Mouse (Mus musculus) heart, embryonic 11.5 days (tissue): ENCODE results near the gene Tubb2a. TPM values are rescaled to one million over a fixed set of nuclear protein-coding genes. Genes with fewer than 3 reads are reported as not detected.
"Not testable (repeated sequence)": the region's sequence is repeated elsewhere in the genome, so short reads cannot be mapped to it uniquely, and the experiment has no call there.

Source experiments
- ATAC-seq: fragments of 200-750 bp; cut with Nextera tagmentation; replicated peaks from 2 replicates; pipeline ENCODE4 v1.8.0; 2017; ENCODE audit warnings: moderate library complexity; ENCODE audit not compliant: insufficient number of reproducible peaks, low FRiP score, low TSS enrichment
- H3K27ac ChIP-seq: fragments of 300-500 bp; sonication (generic); 2 replicates; pipeline ENCODE4 v1.5.1; 2014; ENCODE audit warnings: mild to moderate bottlenecking, low read depth, low read length
- H3K27me3 ChIP-seq: fragments of 300-500 bp; sonication (generic); 2 replicates; pipeline ENCODE4 v1.6.1; 2014; ENCODE audit warnings: mild to moderate bottlenecking, low read length, mixed read lengths; ENCODE audit not compliant: control insufficient read depth, insufficient read depth
- H3K36me3 ChIP-seq: fragments of 300-500 bp; sonication (generic); 2 replicates; pipeline ENCODE4 v1.6.1; 2014; ENCODE audit warnings: mild to moderate bottlenecking, low read length, moderate library complexity, mixed read lengths; ENCODE audit not compliant: control insufficient read depth, insufficient read depth
- H3K4me1 ChIP-seq: fragments of 300-500 bp; sonication (generic); 2 replicates; pipeline ENCODE4 v1.6.1; 2014; ENCODE audit warnings: low read length; ENCODE audit not compliant: control insufficient read depth, insufficient read depth
- H3K4me2 ChIP-seq: fragments of 300-500 bp; sonication (generic); 2 replicates; pipeline ENCODE4 v1.6.1; 2014; ENCODE audit warnings: mild to moderate bottlenecking, moderate library complexity
- H3K4me3 ChIP-seq: fragments of 300-500 bp; sonication (generic); 2 replicates; pipeline ENCODE4 v1.5.1; 2014; ENCODE audit warnings: low read depth, low read length
- H3K9ac ChIP-seq: fragments of 300-500 bp; sonication (generic); 2 replicates; pipeline ENCODE4 v1.6.1; 2014; ENCODE audit warnings: mild to moderate bottlenecking, low read depth, low read length, moderate library complexity
- H3K9me3 ChIP-seq: fragments of 300-500 bp; sonication (generic); replicated peaks from 2 replicates; pipeline ENCODE4 v1.6.1; 2016; ENCODE audit warnings: low read length; ENCODE audit not compliant: control insufficient read depth
- WGBS: fragments of 180-500 bp; shearing (Covaris S2); extraction: QIAGEN DNeasy Blood & Tissue Kit; methylation state at CpG from one replicate; pipeline ENCODE4 v1.1.7; 2014; ENCODE audit not compliant: insufficient replicate concordance; 5-methylcytosine and 5-hydroxymethylcytosine counted together
- polyA plus RNA-seq: library from polyadenylated mRNA; unstranded; fragments of >200 nt; fragmentation: Nextera tagmentation; extraction: Ambion mirVana; gene quantifications from 2 replicates; pipeline ENCODE4 v1.2.1, GENCODE M21; 2014

The Tubb2a gene
- polyA plus RNA-seq, 1 experiment from 2014 or later, result 96.2 TPM

DNA sequence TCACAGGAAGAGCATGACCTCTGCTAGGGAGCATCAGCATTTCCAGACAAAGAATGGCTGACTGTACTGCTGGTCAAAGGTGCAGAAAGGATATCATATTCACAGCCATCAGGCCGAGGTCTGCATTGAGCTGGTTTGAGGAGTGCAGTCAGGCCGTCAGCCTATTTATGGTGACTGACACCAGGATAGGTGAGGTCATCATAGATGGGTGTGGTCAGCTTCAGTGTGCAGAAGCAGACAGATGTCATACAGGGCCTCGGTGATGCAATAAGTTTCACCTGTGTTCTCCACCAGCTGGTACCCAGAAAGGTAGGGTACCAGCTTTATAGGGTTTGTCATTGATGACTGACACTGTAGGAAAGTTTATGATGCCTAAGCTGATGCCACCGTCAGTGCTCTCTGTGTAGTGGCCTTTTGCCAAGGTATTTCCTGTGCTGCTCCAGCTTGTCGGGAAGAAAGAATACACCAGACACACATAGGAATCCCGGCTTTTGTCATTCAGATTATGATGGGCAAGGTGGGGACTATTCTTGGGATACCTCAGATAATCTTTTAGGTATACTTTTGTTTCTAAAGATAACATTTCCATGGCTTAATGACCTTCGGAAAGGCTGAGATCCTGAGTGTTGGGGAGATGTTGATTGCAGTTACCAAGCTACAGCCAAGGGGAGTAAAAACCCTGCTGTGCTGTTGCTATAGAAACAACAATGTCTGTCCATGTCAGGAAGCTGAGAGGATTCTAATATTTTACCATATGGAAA, 9.4 kb upstream of the Tubb2a start:
- Histone ChIP-seq H3K4me1 (peaks cover 13% of the 10 kb centered on the region; the same call in 1 of the 2 replicates), H3K9me3 (no peaks in the 10 kb centered on the region), H3K4me3 (no peak overlapping the region), H3K36me3 (no peaks in the 10 kb centered on the region), H3K9ac (no peak overlapping the region), H3K27ac (no peak overlapping the region), H3K27me3 (no peaks in the 10 kb centered on the region), H3K4me2 (no peak overlapping the region)
- WGBS, result 39% methylated on average over 7 of the region's 7 CpGs
- ATAC-seq, result no peak

DNA sequence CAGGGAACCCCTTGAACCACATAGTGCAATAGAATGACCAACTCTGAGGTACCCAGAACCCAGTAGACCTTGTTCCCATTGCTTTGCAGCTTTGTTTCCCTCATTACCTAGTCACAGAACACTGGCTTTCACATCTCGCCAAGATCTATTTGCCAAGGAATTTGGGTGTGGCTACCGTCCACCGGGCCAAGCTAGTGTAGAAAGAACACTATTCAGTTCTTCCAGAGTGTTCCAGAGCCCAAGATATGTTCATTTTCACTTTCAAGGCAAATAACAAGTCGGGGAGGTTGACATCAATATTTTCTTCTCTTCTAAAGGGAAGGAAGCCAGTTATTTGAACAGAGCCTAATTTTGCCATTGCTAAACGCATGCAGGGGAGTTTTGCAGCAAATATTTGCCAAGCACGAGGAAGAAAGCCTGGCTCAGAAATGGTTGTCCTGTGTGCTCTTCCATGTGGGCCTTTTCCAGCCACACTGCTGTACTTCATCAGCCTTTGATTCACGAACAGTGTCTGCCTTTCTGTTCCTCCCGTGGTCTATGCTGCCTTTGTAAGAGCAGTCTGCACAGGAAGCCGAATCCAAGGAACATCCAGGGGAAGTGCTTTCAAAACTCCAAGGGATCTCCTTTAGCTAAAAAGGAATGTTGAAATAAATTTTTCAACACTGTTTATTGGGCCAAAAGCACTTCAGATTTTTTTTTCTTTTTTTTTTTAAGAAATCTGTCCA, 6.4 kb upstream of the Tubb2a start:
- ATAC-seq, result no peak
- Histone ChIP-seq H3K4me2 (no peak overlapping the region), H3K9me3 (no peaks in the 10 kb centered on the region), H3K9ac (no peak overlapping the region), H3K36me3 (no peaks in the 10 kb centered on the region), H3K4me1 (peaks cover 11% of the 10 kb centered on the region; the same call in 1 of the 2 replicates), H3K4me3 (no peak overlapping the region), H3K27ac (no peak overlapping the region), H3K27me3 (no peaks in the 10 kb centered on the region)
- WGBS, result 68% methylated on average over 9 of the region's 9 CpGs

DNA sequence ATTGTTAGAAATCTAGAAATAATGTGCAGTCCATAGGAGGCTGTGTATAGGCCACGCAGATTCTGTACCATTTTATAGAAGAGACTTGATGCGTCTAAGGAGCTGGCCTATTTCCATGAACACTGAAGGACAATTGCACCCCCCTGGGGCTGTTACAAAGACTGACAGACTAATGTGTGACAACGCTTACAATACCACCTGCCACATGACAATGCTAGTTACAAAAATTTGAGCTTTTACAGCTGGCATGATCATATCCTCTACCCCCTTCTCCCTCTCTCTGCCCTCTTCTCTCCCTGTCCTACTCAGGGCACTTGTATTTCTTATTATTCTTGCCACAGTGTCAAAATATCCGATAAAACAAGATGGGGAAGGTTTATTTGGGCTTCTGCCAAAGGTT, 4.1 kb upstream of the Tubb2a start:
- ATAC-seq, result no peak
- no peak overlapping the region for H3K27ac ChIP-seq
- no peaks in the 10 kb centered on the region for H3K36me3 ChIP-seq
- H3K9me3 ChIP-seq, result no peaks in the 10 kb centered on the region
- H3K4me1 ChIP-seq, result peaks cover 7% of the 10 kb centered on the region
- H3K27me3 ChIP-seq, result no peaks in the 10 kb centered on the region
- no peak overlapping the region for H3K4me3 ChIP-seq
- no peak overlapping the region for H3K4me2 ChIP-seq
- WGBS, result 87% methylated on average over 4 of the region's 4 CpGs
- H3K9ac ChIP-seq, result no peak overlapping the region

DNA sequence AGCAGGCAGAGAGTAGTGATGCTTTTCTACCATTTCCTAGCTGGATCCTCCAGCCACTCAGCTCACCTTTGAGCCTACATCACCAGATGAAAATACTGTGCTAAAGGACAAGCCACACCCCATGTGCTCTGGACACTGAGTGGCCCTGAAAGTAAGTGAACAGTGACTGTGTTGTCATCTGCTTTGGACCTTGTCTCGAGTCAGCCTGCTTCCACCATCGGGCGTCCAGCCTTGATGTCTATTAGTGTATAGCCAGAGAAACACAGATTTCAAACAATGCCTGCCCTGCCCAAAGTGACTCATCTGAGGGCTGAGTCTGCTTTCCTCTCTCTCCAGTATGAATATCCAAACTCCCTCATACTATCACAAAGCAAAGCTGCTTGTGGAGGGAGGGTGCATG, 2.0 kb upstream of the Tubb2a start:
- Histone ChIP-seq H3K36me3 (no peaks in the 10 kb centered on the region), H3K9me3 (no peaks in the 10 kb centered on the region), H3K4me1 (peaks cover 9% of the 10 kb centered on the region), H3K27ac (no peak overlapping the region), H3K4me3 (no peak overlapping the region), H3K4me2 (no peak overlapping the region), H3K27me3 (no peaks in the 10 kb centered on the region), H3K9ac (no peak overlapping the region)
- 85% methylated on average over 3 of the region's 3 CpGs for WGBS
- ATAC-seq, result no peak

DNA sequence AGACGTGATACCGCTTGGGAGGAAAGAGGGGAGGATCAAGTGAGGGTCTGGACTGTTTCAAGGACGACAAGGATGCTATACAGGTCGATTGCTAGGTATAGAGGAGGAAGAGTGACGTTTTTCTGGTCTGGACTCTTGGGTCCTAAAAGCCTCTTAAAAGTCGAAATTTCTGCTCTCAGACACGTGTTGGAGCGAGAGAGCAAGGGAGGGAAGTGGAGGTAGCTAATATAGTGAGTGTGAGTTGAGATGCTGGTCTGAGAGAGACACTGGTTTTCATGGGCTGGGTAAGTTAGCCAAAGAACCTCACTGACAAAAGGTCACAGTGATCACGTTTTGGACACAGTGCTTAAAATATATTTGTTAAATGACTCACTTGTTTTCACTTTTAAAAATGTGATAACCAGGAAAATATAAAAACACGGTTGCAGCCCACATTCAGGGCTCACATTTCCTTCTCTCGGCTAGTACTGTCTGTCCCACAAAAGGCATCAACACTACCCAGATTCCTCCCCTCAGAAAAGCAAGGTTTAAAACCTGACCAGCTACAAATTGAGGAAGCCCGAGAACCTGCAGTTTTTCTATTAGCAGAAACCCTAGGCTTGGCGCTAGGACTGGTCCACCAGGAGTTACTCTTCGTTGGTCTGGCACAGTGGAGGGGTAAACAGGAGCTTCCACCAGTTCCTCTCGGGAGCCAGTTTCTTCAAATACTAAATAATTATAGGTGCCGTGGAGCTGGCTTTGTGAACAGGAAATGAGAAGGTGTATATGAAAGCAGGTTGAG, 883 bp upstream of the Tubb2a start:
- H3K27me3 ChIP-seq, result no peaks in the 10 kb centered on the region
- peak overlapping the region; percentile 59 for H3K4me3 ChIP-seq
- peaks cover 9% of the 10 kb centered on the region for H3K4me1 ChIP-seq
- no peaks in the 10 kb centered on the region for H3K9me3 ChIP-seq
- H3K36me3 ChIP-seq, result no peaks in the 10 kb centered on the region
- peak overlapping the region; percentile 81 for H3K9ac ChIP-seq
- H3K27ac ChIP-seq, result no peak overlapping the region
- ATAC-seq, result no peak
- 38% methylated on average over 16 of the region's 16 CpGs for WGBS
- H3K4me2 ChIP-seq, result peak overlapping the region; percentile 96

DNA sequence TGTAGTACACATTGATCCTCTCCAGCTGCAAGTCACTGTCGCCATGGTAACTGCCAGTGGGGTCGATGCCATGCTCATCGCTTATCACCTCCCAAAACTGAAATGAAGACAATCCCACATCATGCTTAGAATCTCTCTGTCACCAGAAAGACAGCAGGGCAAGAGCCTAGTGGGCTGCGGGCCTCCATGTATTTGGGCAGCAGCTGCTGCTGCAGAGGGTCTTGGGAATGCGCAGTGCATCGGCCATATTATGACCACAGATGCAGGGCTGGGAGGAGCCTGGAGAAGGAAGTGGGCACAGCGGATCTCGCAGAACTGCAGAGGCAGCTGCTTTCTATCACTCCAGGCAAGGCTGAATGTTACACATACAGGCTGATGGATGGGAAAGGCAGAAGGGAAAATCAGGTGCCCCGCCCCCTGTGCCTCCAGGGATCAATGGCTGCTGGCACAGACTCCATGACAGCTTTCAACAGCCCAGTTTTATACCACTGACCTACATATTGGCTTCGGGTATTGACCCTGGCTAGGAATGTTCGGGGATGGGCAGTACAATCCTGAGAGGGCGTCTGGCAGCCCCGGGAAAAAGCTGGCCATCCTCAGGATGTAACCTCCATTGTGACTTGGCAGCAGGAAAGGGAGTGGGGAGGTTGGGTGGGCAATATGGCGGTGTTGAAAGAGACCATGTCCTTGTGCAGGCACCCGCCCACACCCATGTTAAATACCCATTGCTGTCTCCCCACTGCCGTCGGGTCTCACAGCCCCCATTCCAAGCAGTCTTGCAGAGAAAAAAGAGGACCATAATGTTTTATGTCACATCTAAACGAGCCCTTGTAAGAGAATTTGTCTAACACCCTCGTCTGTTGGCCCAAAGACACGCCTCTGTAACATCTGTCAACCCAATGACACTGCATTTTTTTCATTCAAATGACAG, 981 bp downstream of the Tubb2a start:
- no peak for ATAC-seq
- Histone ChIP-seq H3K27me3 (no peaks in the 10 kb centered on the region), H3K36me3 (no peaks in the 10 kb centered on the region), H3K4me1 (peaks cover 9% of the 10 kb centered on the region), H3K4me2 (peak overlapping the region; percentile 96), H3K9me3 (no peaks in the 10 kb centered on the region), H3K27ac (no peak overlapping the region), H3K9ac (no peak overlapping the region; the same call in 1 of the 2 replicates), H3K4me3 (peak overlapping the region; percentile 59)
- 52% methylated on average over 20 of the region's 20 CpGs for WGBS

DNA sequence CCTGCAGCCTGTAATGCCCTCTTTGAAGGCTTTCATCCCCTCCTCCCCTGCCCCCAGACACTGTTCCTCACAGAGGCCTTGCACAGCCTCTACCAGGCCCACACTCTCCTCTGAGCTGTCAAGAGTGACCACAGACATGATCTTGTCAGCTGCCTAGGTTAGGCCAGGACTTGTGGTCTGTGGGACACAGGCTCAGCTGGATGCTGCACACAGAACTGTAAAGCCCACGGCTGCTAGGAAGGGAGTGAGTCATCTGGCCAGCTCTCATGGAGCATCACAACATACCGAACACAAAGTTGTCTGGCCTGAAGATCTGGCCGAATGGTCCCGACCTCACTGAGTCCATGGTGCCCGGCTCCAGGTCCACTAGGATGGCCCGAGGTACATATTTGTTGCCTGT, 1.9 kb downstream of the Tubb2a start:
- not testable (repeated sequence) for H3K4me2 ChIP-seq, H3K27me3 ChIP-seq, H3K4me3 ChIP-seq, H3K9me3 ChIP-seq, H3K4me1 ChIP-seq, H3K9ac ChIP-seq, ATAC-seq, H3K36me3 ChIP-seq, H3K27ac ChIP-seq
- WGBS, result 84% methylated on average over 6 of the region's 6 CpGs

DNA sequence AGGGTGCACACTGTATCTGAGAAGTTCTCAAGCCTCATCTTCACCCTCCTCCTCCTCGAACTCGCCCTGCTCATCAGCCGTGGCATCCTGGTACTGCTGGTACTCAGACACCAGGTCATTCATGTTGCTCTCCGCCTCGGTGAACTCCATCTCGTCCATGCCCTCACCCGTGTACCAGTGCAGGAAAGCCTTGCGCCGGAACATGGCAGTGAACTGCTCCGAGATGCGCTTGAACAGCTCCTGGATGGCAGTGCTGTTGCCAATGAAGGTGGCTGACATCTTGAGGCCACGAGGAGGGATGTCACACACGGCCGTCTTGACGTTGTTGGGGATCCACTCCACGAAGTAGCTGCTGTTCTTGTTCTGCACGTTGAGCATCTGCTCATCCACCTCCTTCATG, 3.4 kb downstream of the Tubb2a start:
- not testable (repeated sequence) for H3K9me3 ChIP-seq, H3K9ac ChIP-seq, H3K36me3 ChIP-seq, H3K4me2 ChIP-seq, H3K4me3 ChIP-seq, H3K27me3 ChIP-seq, H3K4me1 ChIP-seq, ATAC-seq, H3K27ac ChIP-seq
- WGBS, result 88% methylated on average over 9 of the region's 17 CpGs
